In genomic region chr15:84124086-84124485, GRCm38 (mm10) we compare ENCODE assay signal across 26 mouse cellular contexts. TPM values are rescaled to one million over a fixed set of nuclear protein-coding genes. Genes with fewer than 3 reads are reported as not detected.
DNase-seq lines count a peak whose midpoint lies in the region; ATAC-seq and TF ChIP-seq lines count a peak whose summit lies in the region.
"Had no signal": no experiment of that assay in that cellular context is flagged by ENCODE, and none has a peak within 500 bp of the region (broad histone marks: within the 10 kb centered on the region; RNA-seq: fewer than 3 reads in every experiment).

No protein-coding gene starts in this region.

- WGBS in heart, postnatal 0 days: 54% methylated on average over 7 of the region's 7 CpGs
- 76% methylated on average over 7 of the region's 7 CpGs for WGBS in midbrain, postnatal 0 days
- 66% methylated on average over 7 of the region's 7 CpGs for WGBS in midbrain, embryonic 11.5 days

- TF ChIP-seq CTCF in heart, postnatal 0 days (IDR thresholded peaks at IDR 0.05; ENCODE audit: low read depth): peak; percentile 48
- TF ChIP-seq CTCF in midbrain, postnatal 0 days (IDR thresholded peaks at IDR 0.05): peak; percentile 23; the same call in 1 of the 2 replicates

- no peaks in the 10 kb centered on the region for H3K36me3 ChIP-seq in heart, postnatal 0 days (replicated peaks; ENCODE audit: control insufficient read depth, insufficient read depth, low read length)
- no peaks in the 10 kb centered on the region for H3K36me3 ChIP-seq in midbrain, postnatal 0 days (ENCODE audit: insufficient read depth, low read length)
- H3K36me3 ChIP-seq in midbrain, embryonic 11.5 days (ENCODE audit: control insufficient read depth, insufficient read depth, low read length): no peaks in the 10 kb centered on the region
- H3K36me3 ChIP-seq: forebrain, embryonic 12.5 days; kidney, embryonic 15.5 days; limb, embryonic 15.5 days; midbrain, embryonic 13.5 days had no signal

- H3K4me2 ChIP-seq in heart, postnatal 0 days (ENCODE audit: low read depth, low read length): no peak overlapping the region
- H3K4me2 ChIP-seq in midbrain, postnatal 0 days (ENCODE audit: low read depth, low read length, poor library complexity, severe bottlenecking): no peak overlapping the region
- no peak overlapping the region for H3K4me2 ChIP-seq in midbrain, embryonic 11.5 days
- H3K4me2 ChIP-seq: forebrain, embryonic 12.5 days; kidney, embryonic 15.5 days; limb, embryonic 15.5 days; midbrain, embryonic 13.5 days had no signal

- no peaks in the 10 kb centered on the region for H3K4me1 ChIP-seq in heart, postnatal 0 days (ENCODE audit: control insufficient read depth, insufficient read depth)
- no peaks in the 10 kb centered on the region for H3K4me1 ChIP-seq in midbrain, postnatal 0 days (ENCODE audit: insufficient read depth, low read length)
- H3K4me1 ChIP-seq in midbrain, embryonic 11.5 days (ENCODE audit: control insufficient read depth, insufficient read depth, low read length): no peaks in the 10 kb centered on the region
- H3K4me1 ChIP-seq: forebrain, embryonic 12.5 days; kidney, embryonic 15.5 days; limb, embryonic 15.5 days; midbrain, embryonic 13.5 days had no signal

- ATAC-seq in heart, postnatal 0 days (ENCODE audit: insufficient read depth, low read depth): no peak
- no peak for ATAC-seq in midbrain, postnatal 0 days (ENCODE audit: low FRiP score)
- no peak for ATAC-seq in midbrain, embryonic 11.5 days (ENCODE audit: low FRiP score)
- ATAC-seq: midbrain, embryonic 13.5 days had no signal

- H3K9ac ChIP-seq in heart, postnatal 0 days (replicated peaks; ENCODE audit: low read depth, low read length): no peak overlapping the region
- H3K9ac ChIP-seq in midbrain, postnatal 0 days (replicated peaks; ENCODE audit: low read length, poor library complexity, severe bottlenecking): no peak overlapping the region
- H3K9ac ChIP-seq in midbrain, embryonic 11.5 days (ENCODE audit: low read length): no peak overlapping the region
- H3K9ac ChIP-seq: forebrain, embryonic 12.5 days; kidney, embryonic 15.5 days; limb, embryonic 15.5 days; midbrain, embryonic 13.5 days had no signal

- no peak for TF ChIP-seq EP300 in heart, postnatal 0 days (IDR thresholded peaks at IDR 0.05; ENCODE audit: low read depth)

- H3K9me3 ChIP-seq in heart, postnatal 0 days (replicated peaks; ENCODE audit: control insufficient read depth, low read length): no peaks in the 10 kb centered on the region
- H3K9me3 ChIP-seq in midbrain, postnatal 0 days (ENCODE audit: low read length): no peaks in the 10 kb centered on the region
- no peaks in the 10 kb centered on the region for H3K9me3 ChIP-seq in midbrain, embryonic 11.5 days (ENCODE audit: control insufficient read depth, low read length)
- H3K9me3 ChIP-seq: forebrain, embryonic 12.5 days; kidney, embryonic 15.5 days; limb, embryonic 15.5 days; midbrain, embryonic 13.5 days had no signal

- DNase-seq in heart, postnatal 0 days (ENCODE audit: low spot score): no peak
- DNase-seq in heart, postnatal 14 days: no peak
- peak; percentile 32 for DNase-seq in kidney, postnatal 10 days
- DNase-seq in kidney, adult 11 months: no peak
- DNase-seq in midbrain, postnatal 0 days (ENCODE audit: low spot score): no peak
- DNase-seq in midbrain, embryonic 11.5 days (ENCODE audit: low spot score, missing footprints): no peak
- DNase-seq in urinary bladder, postnatal 14 days (ENCODE audit: low spot score): no peak
- DNase-seq: cerebellum, adult 8-10 months; gastrocnemius, postnatal 36 days; thymus, postnatal 25 days had no signal

- H3K27me3 ChIP-seq in heart, postnatal 0 days (ENCODE audit: control insufficient read depth, insufficient read depth, low read length): no peaks in the 10 kb centered on the region
- H3K27me3 ChIP-seq in midbrain, postnatal 0 days (ENCODE audit: insufficient read depth, low read length): no peaks in the 10 kb centered on the region; the same call in 1 of the 2 replicates
- H3K27me3 ChIP-seq in midbrain, embryonic 11.5 days (ENCODE audit: control insufficient read depth, insufficient read depth, low read length): no peaks in the 10 kb centered on the region
- H3K27me3 ChIP-seq: forebrain, embryonic 12.5 days; kidney, embryonic 15.5 days; limb, embryonic 15.5 days; midbrain, embryonic 13.5 days had no signal

- intact Hi-C loops in heart, postnatal 14 days (cut with DNase I): loop anchor here (2.0 to 5.0 kb wide), 2 partner anchors 45 to 508 kb away; no protein-coding TSS in a partner anchor

- H3K4me3 ChIP-seq in heart, postnatal 0 days (ENCODE audit: low read depth, low read length): no peak overlapping the region
- no peak overlapping the region for H3K4me3 ChIP-seq in midbrain, postnatal 0 days (ENCODE audit: low read depth, low read length)
- H3K4me3 ChIP-seq in midbrain, embryonic 11.5 days (ENCODE audit: low read depth, low read length): no peak overlapping the region
- H3K4me3 ChIP-seq: forebrain, embryonic 12.5 days; kidney, embryonic 15.5 days; limb, embryonic 15.5 days; midbrain, embryonic 13.5 days; myocyte had no signal

- H3K27ac ChIP-seq in heart, postnatal 0 days (ENCODE audit: low read depth): no peak overlapping the region
- H3K27ac ChIP-seq in midbrain, postnatal 0 days (ENCODE audit: low read depth, low read length): no peak overlapping the region
- no peak overlapping the region for H3K27ac ChIP-seq in midbrain, embryonic 11.5 days (ENCODE audit: low read depth, low read length)
- H3K27ac ChIP-seq: forebrain, embryonic 12.5 days; kidney, embryonic 15.5 days; limb, embryonic 15.5 days; midbrain, embryonic 13.5 days had no signal

RNA-seq across cellular contexts. Expression of gene Pnpla5, which starts 1.1 kb away (rescaled TPM):
- not detected in 2 replicates for total RNA-seq in heart, postnatal 0 days (2014; rRNA removed; ENCODE audit: low replicate concordance)
- not detected in 2 replicates for polyA plus RNA-seq in heart, postnatal 0 days (2015; fragmentation: Nextera tagmentation; extraction: Ambion mirVana)
- total RNA-seq in heart, postnatal 14 days (2021): not detected
- not detected in 2 replicates for total RNA-seq in midbrain, postnatal 0 days (2014; rRNA removed)
- polyA plus RNA-seq in midbrain, postnatal 0 days (2015; fragmentation: Nextera tagmentation; extraction: Ambion mirVana): not detected in 2 replicates
- 0.05 TPM in 1 of 2 replicates, not detected in the other for polyA plus RNA-seq in midbrain, embryonic 11.5 days (2014; fragmentation: Nextera tagmentation; extraction: Ambion mirVana)
- total RNA-seq: CH12.LX; gastrocnemius, postnatal 36 days; hematopoietic stem cell, adult 5-6 weeks; left cerebral cortex, adult 18-20 months; left cerebral cortex, postnatal 36 days; megakaryocyte progenitor cell, adult 5-6 weeks had no signal
- polyA plus RNA-seq: embryonic facial prominence, embryonic 11.5 days; forebrain, embryonic 12.5 days; kidney, embryonic 15.5 days; limb, embryonic 15.5 days; lung, embryonic 16.5 days; midbrain, embryonic 13.5 days; myocyte; neural tube, embryonic 14.5 days; small intestine, adult 2 months; testis, adult 2 months had no signal

RNA-seq across cellular contexts. Expression of gene Sult4a1, which starts 18.5 kb away (rescaled TPM):
- 0.46 TPM in 1 of 2 replicates, not detected in the other for total RNA-seq in heart, postnatal 0 days (2014; rRNA removed; ENCODE audit: low replicate concordance)
- 0.18 and 0.29 TPM in 2 replicates for polyA plus RNA-seq in heart, postnatal 0 days (2015; fragmentation: Nextera tagmentation; extraction: Ambion mirVana)
- under 1 TPM; 0.14 to 0.17 TPM for total RNA-seq in heart, postnatal 14 days (2021)
- total RNA-seq in midbrain, postnatal 0 days (2014; rRNA removed): 197 and 208 TPM in 2 replicates
- 139 and 150 TPM in 2 replicates for polyA plus RNA-seq in midbrain, postnatal 0 days (2015; fragmentation: Nextera tagmentation; extraction: Ambion mirVana)
- polyA plus RNA-seq in midbrain, embryonic 11.5 days (2014; fragmentation: Nextera tagmentation; extraction: Ambion mirVana): 8.7 and 8.9 TPM in 2 replicates
- total RNA-seq: CH12.LX; gastrocnemius, postnatal 36 days; hematopoietic stem cell, adult 5-6 weeks; megakaryocyte progenitor cell, adult 5-6 weeks had no signal
- polyA plus RNA-seq: myocyte had no signal

RNA-seq across cellular contexts. Expression of gene Pnpla3, which starts 43.6 kb away (rescaled TPM):
- not detected in 2 replicates for total RNA-seq in heart, postnatal 0 days (2014; rRNA removed; ENCODE audit: low replicate concordance)
- polyA plus RNA-seq in heart, postnatal 0 days (2015; fragmentation: Nextera tagmentation; extraction: Ambion mirVana): 0.32 and 0.48 TPM in 2 replicates
- 10 to 100 TPM in 1 of 2 experiments, 1 to 10 TPM in 1; 8.2 to 10.4 TPM for total RNA-seq in heart, postnatal 14 days (2021)
- total RNA-seq in midbrain, postnatal 0 days (2014; rRNA removed): 6.9 and 7.3 TPM in 2 replicates
- polyA plus RNA-seq in midbrain, postnatal 0 days (2015; fragmentation: Nextera tagmentation; extraction: Ambion mirVana): 5.1 and 5.4 TPM in 2 replicates
- 1.5 and 1.7 TPM in 2 replicates for polyA plus RNA-seq in midbrain, embryonic 11.5 days (2014; fragmentation: Nextera tagmentation; extraction: Ambion mirVana)
- total RNA-seq: hematopoietic stem cell, adult 5-6 weeks; megakaryocyte progenitor cell, adult 5-6 weeks had no signal
- polyA plus RNA-seq: lung, embryonic 16.5 days had no signal

RNA-seq across cellular contexts. Expression of gene Efcab6, which starts 58.9 kb away (rescaled TPM):
- total RNA-seq in heart, postnatal 0 days (2014; rRNA removed; ENCODE audit: low replicate concordance): 0.12 TPM in 1 of 2 replicates, not detected in the other
- 0.08 TPM in 1 of 2 replicates, not detected in the other for polyA plus RNA-seq in heart, postnatal 0 days (2015; fragmentation: Nextera tagmentation; extraction: Ambion mirVana)
- not detected for total RNA-seq in heart, postnatal 14 days (2021)
- total RNA-seq in midbrain, postnatal 0 days (2014; rRNA removed): 1.3 and 3.9 TPM in 2 replicates
- 0.55 and 1.5 TPM in 2 replicates for polyA plus RNA-seq in midbrain, postnatal 0 days (2015; fragmentation: Nextera tagmentation; extraction: Ambion mirVana)
- 0.29 TPM in 1 of 2 replicates, not detected in the other for polyA plus RNA-seq in midbrain, embryonic 11.5 days (2014; fragmentation: Nextera tagmentation; extraction: Ambion mirVana)
- total RNA-seq: adrenal gland, adult 18-20 months; CH12.LX; hematopoietic stem cell, adult 5-6 weeks; megakaryocyte progenitor cell, adult 5-6 weeks had no signal
- polyA plus RNA-seq: myocyte; small intestine, adult 2 months had no signal

Comparison
In these comparisons a context has a peak if more than half of its experiments do, and no peak if none do; other contexts are left out.
1. RNA of gene Sult4a1, which starts 18.5 kb away (total RNA-seq): 197 to 208 TPM in midbrain, postnatal 0 days; 0.46 TPM in heart, postnatal 0 days and 0.14 to 0.17 TPM in heart, postnatal 14 days; every median in the first group is over 100 times any median in the second.